ENCODE assay signal across 15 mouse cellular contexts in the genomic region with DNA sequence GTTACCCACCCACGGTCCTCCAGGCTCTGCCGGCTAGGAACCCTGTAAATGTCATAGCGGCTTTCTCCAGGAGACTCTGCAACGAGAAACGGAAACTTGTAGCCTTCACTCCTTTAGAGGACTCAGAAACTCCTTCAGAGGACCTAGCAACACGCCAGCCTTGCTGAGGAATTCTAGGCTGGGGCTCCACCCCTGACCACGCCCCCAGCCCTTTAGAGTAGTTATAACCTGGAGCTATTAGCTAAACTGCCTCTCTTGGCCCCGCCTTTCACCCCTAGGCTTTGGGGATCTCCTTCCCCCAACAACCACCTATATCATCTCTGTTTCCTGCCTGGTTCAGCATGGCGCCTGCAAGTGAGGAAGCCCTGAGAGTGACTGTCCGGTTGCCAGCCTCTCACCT. TPM values are rescaled to one million over a fixed set of nuclear protein-coding genes. Genes with fewer than 3 reads are reported as not detected.
A peak's percentile ranks its signal among the peaks of the same experiment; 100 is the strongest.
DNase-seq lines count a peak whose midpoint lies in the region; ATAC-seq and TF ChIP-seq lines count a peak whose summit lies in the region.
"Had no signal": no experiment of that assay in that cellular context is flagged by ENCODE, and none has a peak within 500 bp of the region (broad histone marks: within the 10 kb centered on the region; RNA-seq: fewer than 3 reads in every experiment).

No protein-coding gene starts in this region.

- peaks cover 27% of the 10 kb centered on the region for H3K4me1 ChIP-seq in forebrain, embryonic 10.5 days
- H3K4me1 ChIP-seq in forebrain, postnatal 0 days (ENCODE audit: insufficient read depth): no peaks in the 10 kb centered on the region
- no peaks in the 10 kb centered on the region for H3K4me1 ChIP-seq in lung, adult 2 months (ENCODE audit: control insufficient read depth, insufficient read depth, low read length)

- 0 out of 2 replicates have a peak overlapping the region, but pooled peaks have one; percentile 15 for H3K27ac ChIP-seq in forebrain, embryonic 10.5 days
- H3K27ac ChIP-seq in forebrain, postnatal 0 days (ENCODE audit: low read depth, low read length): no peak overlapping the region
- H3K27ac ChIP-seq: heart, embryonic 15.5 days had no signal

- H3K27me3 ChIP-seq in forebrain, embryonic 10.5 days (ENCODE audit: poor library complexity, severe bottlenecking): peaks cover 59% of the 10 kb centered on the region
- no peaks in the 10 kb centered on the region for H3K27me3 ChIP-seq in forebrain, postnatal 0 days (ENCODE audit: insufficient read depth, low read length)

- DNase-seq in forebrain, embryonic 10.5 days (ENCODE audit: extremely low spot score, low spot score): no peak
- no peak for DNase-seq in forebrain, postnatal 0 days
- peak; percentile 52 to 71 for DNase-seq in lung, adult 18-20 months
- DNase-seq in lung, adult 2 months: no peak
- DNase-seq in induced T-regulatory cell, adult 2 months (ENCODE audit: low read depth): peak; percentile 33
- peak; percentile 74 for DNase-seq in lung, postnatal 36 days
- no peak for DNase-seq in right cerebral cortex, postnatal 36 days (ENCODE audit: low spot score in 2 of 2)
- DNase-seq in spleen, adult 18-20 months: no peak
- DNase-seq: adrenal gland, adult 2 months; kidney, adult 9 months; thymus, adult 2 months had no signal

- peaks cover 16% of the 10 kb centered on the region for H3K36me3 ChIP-seq in forebrain, embryonic 10.5 days (replicated peaks)
- H3K36me3 ChIP-seq in forebrain, postnatal 0 days (ENCODE audit: insufficient read depth): no peaks in the 10 kb centered on the region
- H3K36me3 ChIP-seq: heart, embryonic 15.5 days had no signal

- H3K9me3 ChIP-seq in forebrain, embryonic 10.5 days: no peaks in the 10 kb centered on the region
- H3K9me3 ChIP-seq in forebrain, postnatal 0 days (ENCODE audit: low read length): no peaks in the 10 kb centered on the region
- H3K9me3 ChIP-seq: heart, embryonic 15.5 days had no signal

- no peak overlapping the region for H3K9ac ChIP-seq in forebrain, postnatal 0 days
- H3K9ac ChIP-seq: heart, embryonic 15.5 days had no signal

- no peak for ATAC-seq in forebrain, postnatal 0 days

- no peak for TF ChIP-seq CTCF in forebrain, postnatal 0 days (IDR thresholded peaks at IDR 0.05; ENCODE audit: low read depth)
- TF ChIP-seq CTCF in lung, adult 2 months (IDR thresholded peaks at IDR 0.05; ENCODE audit: insufficient read depth, low read length): no peak

- WGBS in forebrain, embryonic 10.5 days: 49% methylated on average over 10 of the region's 10 CpGs
- WGBS in forebrain, postnatal 0 days: 52% methylated on average over 10 of the region's 10 CpGs
- 46% methylated on average over 10 of the region's 10 CpGs for WGBS in lung, adult 2 months

- no peak for TF ChIP-seq POLR2A in lung, adult 2 months (IDR thresholded peaks at IDR 0.05; ENCODE audit: borderline replicate concordance, extremely low read depth, low read depth, low read length)

- H3K4me2 ChIP-seq in forebrain, postnatal 0 days (ENCODE audit: low read depth): no peak overlapping the region
- H3K4me2 ChIP-seq: heart, embryonic 15.5 days; liver, embryonic 11.5 days had no signal

- H3K4me3 ChIP-seq in forebrain, embryonic 10.5 days: peak overlapping the region; percentile 11; the same call in 1 of the 2 replicates
- H3K4me3 ChIP-seq in forebrain, postnatal 0 days (ENCODE audit: low read depth, low read length): no peak overlapping the region
- H3K4me3 ChIP-seq in lung, adult 2 months (replicated peaks; ENCODE audit: extremely low read depth, low read depth, low read length): no peak overlapping the region
- H3K4me3 ChIP-seq: heart, embryonic 15.5 days; myocyte had no signal

RNA-seq across cellular contexts. Expression of gene Tjp3, which starts 11.9 kb away (rescaled TPM):
- 8.8 and 10.1 TPM in 2 replicates for polyA plus RNA-seq in forebrain, embryonic 10.5 days (2016; fragmentation: Nextera tagmentation; extraction: Ambion mirVana)
- 6.3 and 8.5 TPM in 2 replicates for total RNA-seq in forebrain, postnatal 0 days (2014; rRNA removed)
- 5.7 and 6.4 TPM in 2 replicates for polyA plus RNA-seq in forebrain, postnatal 0 days (2015; fragmentation: Nextera tagmentation; extraction: Ambion mirVana)
- polyA plus RNA-seq in lung, adult 2 months (2012; rRNA removed): 27.6 and 27.7 TPM in 2 replicates
- total RNA-seq: gastrocnemius, adult 8-10 months had no signal

RNA-seq across cellular contexts. Expression of gene Apba3, which starts 12.7 kb away (rescaled TPM):
- 51.9 and 52.1 TPM in 2 replicates for polyA plus RNA-seq in forebrain, embryonic 10.5 days (2016; fragmentation: Nextera tagmentation; extraction: Ambion mirVana)
- total RNA-seq in forebrain, postnatal 0 days (2014; rRNA removed): 43.3 and 44.6 TPM in 2 replicates
- 22.8 and 24.8 TPM in 2 replicates for polyA plus RNA-seq in forebrain, postnatal 0 days (2015; fragmentation: Nextera tagmentation; extraction: Ambion mirVana)
- polyA plus RNA-seq in lung, adult 2 months (2012; rRNA removed): 86.4 and 104 TPM in 2 replicates

RNA-seq across cellular contexts. Expression of gene Mrpl54, which starts 12.8 kb away (rescaled TPM):
- 217 TPM in 2 replicates for polyA plus RNA-seq in forebrain, embryonic 10.5 days (2016; fragmentation: Nextera tagmentation; extraction: Ambion mirVana)
- total RNA-seq in forebrain, postnatal 0 days (2014; rRNA removed): 90.2 and 94.9 TPM in 2 replicates
- polyA plus RNA-seq in forebrain, postnatal 0 days (2015; fragmentation: Nextera tagmentation; extraction: Ambion mirVana): 134 and 148 TPM in 2 replicates
- polyA plus RNA-seq in lung, adult 2 months (2012; rRNA removed): 60.1 and 87.9 TPM in 2 replicates

RNA-seq across cellular contexts. Expression of gene Pip5k1c, which starts 13.3 kb away (rescaled TPM):
- polyA plus RNA-seq in forebrain, embryonic 10.5 days (2016; fragmentation: Nextera tagmentation; extraction: Ambion mirVana): 60.6 and 62.1 TPM in 2 replicates
- 189 and 229 TPM in 2 replicates for total RNA-seq in forebrain, postnatal 0 days (2014; rRNA removed)
- polyA plus RNA-seq in forebrain, postnatal 0 days (2015; fragmentation: Nextera tagmentation; extraction: Ambion mirVana): 110 and 130 TPM in 2 replicates
- 103 and 104 TPM in 2 replicates for polyA plus RNA-seq in lung, adult 2 months (2012; rRNA removed)

RNA-seq across cellular contexts. Expression of gene Matk, which starts 26.8 kb away (rescaled TPM):
- polyA plus RNA-seq in forebrain, embryonic 10.5 days (2016; fragmentation: Nextera tagmentation; extraction: Ambion mirVana): 3.7 and 5.0 TPM in 2 replicates
- 87.3 and 113 TPM in 2 replicates for total RNA-seq in forebrain, postnatal 0 days (2014; rRNA removed)
- 66.4 and 79.4 TPM in 2 replicates for polyA plus RNA-seq in forebrain, postnatal 0 days (2015; fragmentation: Nextera tagmentation; extraction: Ambion mirVana)
- polyA plus RNA-seq in lung, adult 2 months (2012; rRNA removed): 2.7 and 3.3 TPM in 2 replicates

Comparison
In these comparisons a context has a peak if more than half of its experiments do, and no peak if none do; other contexts are left out.
1. DNase-seq: peak in lung, adult 18-20 months (2 of 2), induced T-regulatory cell, adult 2 months (single experiment) and lung, postnatal 36 days (single experiment); none in forebrain, embryonic 10.5 days (single experiment), forebrain, postnatal 0 days (single experiment), lung, adult 2 months (single experiment), right cerebral cortex, postnatal 36 days (0 of 2) and spleen, adult 18-20 months (0 of 2).